Mouse (Mus musculus) lung, postnatal 0 days (tissue): ENCODE results near the gene F2rl1.

Experiments
- CTCF ChIP-seq: IDR thresholded peaks from 2 replicates; pipeline ENCODE4 v1.5.1; 2016; ENCODE audit warnings: antibody characterized with exemption, mild to moderate bottlenecking
- EP300 ChIP-seq: IDR thresholded peaks from 2 replicates; pipeline ENCODE4 v1.6.1; 2016; ENCODE audit warnings: antibody characterized with exemption, mild to moderate bottlenecking, control low read depth

- TF ChIP-seq CTCF (no peak), EP300 (no peak)
Measured at GRCm38 (mm10) chr13:95524424-95524673, 678 bp downstream of the F2rl1 start.
